Mouse (Mus musculus) myocyte (in vitro differentiated cells): Measurements from ENCODE around the gene Dtx2. TPM values are rescaled to one million over a fixed set of nuclear protein-coding genes. Genes with fewer than 3 reads are reported as not detected.

Source experiments
- H3K27me3 ChIP-seq: one replicate; pipeline ENCODE4 v1.6.1; 2011; ENCODE audit not compliant: control insufficient read depth, insufficient read depth, insufficient read length
- H3K36me3 ChIP-seq: one replicate; pipeline ENCODE4 v1.6.1; 2011; ENCODE audit not compliant: control insufficient read depth, insufficient read depth
- H3K4me2 ChIP-seq: one replicate; pipeline ENCODE4 v1.6.1; 2011; ENCODE audit warnings: low read depth, control low read depth
- H3K4me3 ChIP-seq: one replicate; pipeline ENCODE4 v1.5.1; 2011; ENCODE audit warnings: mild to moderate bottlenecking, control low read depth, moderate library complexity
- H3K79me2 ChIP-seq: one replicate; pipeline ENCODE4 v1.6.1; 2011; ENCODE audit not compliant: control insufficient read depth, insufficient read depth
- H3ac ChIP-seq: one replicate; pipeline ENCODE4 v1.6.1; 2011; ENCODE audit not compliant: control insufficient read depth, insufficient read length
- CEBPB ChIP-seq: IDR thresholded peaks from 2 replicates; pipeline ENCODE4 v1.6.1; 2011; ENCODE audit warnings: mild to moderate bottlenecking, moderate library complexity; ENCODE audit not compliant: poor library complexity, insufficient read depth, severe bottlenecking
- E2F4 ChIP-seq: IDR thresholded peaks from one replicate; pipeline ENCODE4 v1.6.1; 2011; ENCODE audit warnings: mild to moderate bottlenecking, control low read depth, moderate library complexity; ENCODE audit not compliant: insufficient read depth
- MAX ChIP-seq: IDR thresholded peaks from one replicate; pipeline ENCODE4 v1.6.1; 2011; ENCODE audit warnings: low read depth, mild to moderate bottlenecking, control low read depth
- MYOD1 ChIP-seq, 3 experiments: IDR thresholded peaks; one replicate each; pipeline ENCODE4 v1.6.1; 2011; ENCODE audit warnings: control low read depth in 2 of 3, low read depth in 2 of 3, mild to moderate bottlenecking in 2 of 3, moderate library complexity in 1 of 3; ENCODE audit not compliant: insufficient read length in 2 of 3, control insufficient read depth in 1 of 3
- MYOG ChIP-seq, 3 experiments: IDR thresholded peaks; one replicate each; pipeline ENCODE4 v1.6.1; 2011; ENCODE audit warnings: control low read depth in 2 of 3, low read depth in 2 of 3, mild to moderate bottlenecking in 2 of 3; ENCODE audit not compliant: insufficient read length in 2 of 3, control insufficient read depth in 1 of 3, insufficient read depth in 1 of 3
- POLR2A ChIP-seq: IDR thresholded peaks from one replicate; pipeline ENCODE4 v1.6.1; 2011; ENCODE audit warnings: low read depth, mild to moderate bottlenecking, control low read depth, moderate library complexity; ENCODE audit not compliant: insufficient read length
- POLR2AphosphoS2 ChIP-seq: IDR thresholded peaks from one replicate; pipeline ENCODE4 v1.6.1; 2011; ENCODE audit warnings: low read depth, control low read depth; ENCODE audit not compliant: insufficient read length
- REST ChIP-seq: IDR thresholded peaks from one replicate; pipeline ENCODE4 v1.6.1; 2011; ENCODE audit warnings: mild to moderate bottlenecking, control low read depth, moderate library complexity; ENCODE audit not compliant: insufficient read depth, insufficient read length
- SRF ChIP-seq: IDR thresholded peaks from one replicate; pipeline ENCODE4 v1.6.1; 2011; ENCODE audit warnings: low read depth; ENCODE audit not compliant: control insufficient read depth, insufficient read length
- TCF12 ChIP-seq: IDR thresholded peaks from one replicate; pipeline ENCODE4 v1.6.1; 2011; ENCODE audit warnings: mild to moderate bottlenecking, control low read depth; ENCODE audit not compliant: poor library complexity, insufficient read depth, severe bottlenecking
- TCF3 ChIP-seq: IDR thresholded peaks from one replicate; pipeline ENCODE4 v1.6.1; 2011; ENCODE audit warnings: low read depth, control low read depth; ENCODE audit not compliant: insufficient read length
- USF1 ChIP-seq: IDR thresholded peaks from one replicate; pipeline ENCODE4 v1.6.1; 2011; ENCODE audit warnings: low read depth, mild to moderate bottlenecking, control low read depth, moderate library complexity
- polyA plus RNA-seq: library from polyadenylated mRNA; unstranded; fragments of >200 nt; fragmentation: generic; extraction: Trizol; gene quantifications from one replicate; pipeline ENCODE4 v1.2.1, GENCODE M21; 2012; ENCODE audit warnings: missing spikeins

Dtx2 gene
- polyA plus RNA-seq, 1 experiment: 18.3 TPM

GRCm38 (mm10) chr5:136049926-136050325 lies 55.3 kb downstream of the Dtx2 start:
- H3K27me3 ChIP-seq: no peaks in the 10 kb centered on the region
- TF ChIP-seq CEBPB (no peak), MAX (no peak), MYOD1 (IDR thresholded peaks at IDR 0.05; ENCODE audit: control insufficient read depth in 1 of 3, insufficient read length in 2 of 3, low read depth in 2 of 3) (no peak), TCF3 (no peak), E2F4 (no peak), SRF (no peak), MYOG (IDR thresholded peaks at IDR 0.05; ENCODE audit: control insufficient read depth in 1 of 3, insufficient read depth in 1 of 3, insufficient read length in 2 of 3, low read depth in 2 of 3) (no peak), REST (no peak), USF1 (no peak), TCF12 (no peak), POLR2AphosphoS2 (no peak), POLR2A (no peak)
- no peak overlapping the region for H3ac ChIP-seq
- H3K79me2 ChIP-seq: no peaks in the 10 kb centered on the region
- no peak overlapping the region for H3K4me2 ChIP-seq
- no peaks in the 10 kb centered on the region for H3K36me3 ChIP-seq
- no peak overlapping the region for H3K4me3 ChIP-seq

- TF ChIP-seq TCF12 (no peak), CEBPB (no peak), MAX (peak; percentile 78), MYOG (IDR thresholded peaks at IDR 0.05; ENCODE audit: control insufficient read depth in 1 of 3, insufficient read depth in 1 of 3, insufficient read length in 2 of 3, low read depth in 2 of 3) (no peak), USF1 (no peak)
- H3K79me2 ChIP-seq: no peaks in the 10 kb centered on the region
- H3K36me3 ChIP-seq: no peaks in the 10 kb centered on the region
- peak overlapping the region; percentile 51 for H3K4me2 ChIP-seq
- H3ac ChIP-seq: no peak overlapping the region
- H3K27me3 ChIP-seq: no peaks in the 10 kb centered on the region
- no peak overlapping the region for H3K4me3 ChIP-seq
These were observed 56.9 kb downstream of the Dtx2 start for GRCm38 (mm10) chr5:136051231-136052085.

GRCm38 (mm10) chr5:136052861-136053655 lies 58.5 kb downstream of the Dtx2 start:
- no peaks in the 10 kb centered on the region for H3K36me3 ChIP-seq
- no peak overlapping the region for H3ac ChIP-seq
- no peak overlapping the region for H3K4me2 ChIP-seq

GRCm38 (mm10) chr5:136054301-136055077 lies 59.9 kb downstream of the Dtx2 start, which contains the start of gene Upk3bl:
Gene Upk3bl, plus strand, starts transcription at chr5:136054492.
- TF ChIP-seq MYOD1 (IDR thresholded peaks at IDR 0.05; ENCODE audit: control insufficient read depth in 1 of 3, insufficient read length in 2 of 3, low read depth in 2 of 3) (no peak), MYOG (IDR thresholded peaks at IDR 0.05; ENCODE audit: control insufficient read depth in 1 of 3, insufficient read depth in 1 of 3, insufficient read length in 2 of 3, low read depth in 2 of 3) (no peak), USF1 (no peak), POLR2AphosphoS2 (no peak), MAX (no peak), E2F4 (no peak)
- Histone ChIP-seq H3K36me3 (no peaks in the 10 kb centered on the region), H3K79me2 (no peaks in the 10 kb centered on the region), H3K4me3 (no peak within 1 kb of the TSS), H3K4me2 (no peak within 1 kb of the TSS), H3K27me3 (no peaks in the 10 kb centered on the region), H3ac (no peak within 1 kb of the TSS)

More at GRCm38 (mm10) chr5:136052861-136053655, 58.5 kb downstream of the Dtx2 start:
- no peak for TF ChIP-seq REST
- no peak for TF ChIP-seq MYOD1 (IDR thresholded peaks at IDR 0.05; ENCODE audit: control insufficient read depth in 1 of 3, insufficient read length in 2 of 3, low read depth in 2 of 3)
- no peak for TF ChIP-seq CEBPB
- no peak for TF ChIP-seq TCF3
- no peak for TF ChIP-seq POLR2AphosphoS2
- TF ChIP-seq E2F4: no peak
- TF ChIP-seq TCF12: no peak
- TF ChIP-seq SRF: no peak
- TF ChIP-seq POLR2A: no peak
- TF ChIP-seq MYOG (IDR thresholded peaks at IDR 0.05; ENCODE audit: control insufficient read depth in 1 of 3, insufficient read depth in 1 of 3, insufficient read length in 2 of 3, low read depth in 2 of 3): no peak
- no peak for TF ChIP-seq USF1
- no peak for TF ChIP-seq MAX
- Histone ChIP-seq H3K79me2 (no peaks in the 10 kb centered on the region), H3K4me3 (no peak overlapping the region), H3K27me3 (no peaks in the 10 kb centered on the region)
